Mouse (Mus musculus) ES-E14 (cell line): ENCODE data around the gene Foxs1. TPM values are rescaled to one million over a fixed set of nuclear protein-coding genes. Genes with fewer than 3 reads are reported as not detected.

Experiments
- DNase-seq: peaks from one replicate; pipeline ENCODE4 v3.0.0-alpha.2; 2013; ENCODE audit warnings: low read depth, low spot score
- H3K27ac ChIP-seq: 2 replicates; pipeline ENCODE4 v1.5.1; 2012; ENCODE audit warnings: low read depth, mild to moderate bottlenecking, low read length, moderate library complexity, mixed read lengths; ENCODE audit not compliant: poor library complexity, insufficient read depth, severe bottlenecking
- H3K36me3 ChIP-seq: 2 replicates; pipeline ENCODE4 v1.6.1; 2012; ENCODE audit warnings: mild to moderate bottlenecking, low read length, moderate library complexity, mixed read lengths; ENCODE audit not compliant: control insufficient read depth, poor library complexity, insufficient read depth, severe bottlenecking
- H3K4me1 ChIP-seq, 2 experiments: fragments of 150-350 bp in 1 of 2; sonication (generic) in 1 of 2; 2 replicates each; pipeline ENCODE4 v1.6.1; 2012; ENCODE audit warnings: low read length in 2 of 2, mild to moderate bottlenecking in 1 of 2, mixed read lengths in 1 of 2; ENCODE audit not compliant: control insufficient read depth in 2 of 2, insufficient read depth in 2 of 2, poor library complexity in 1 of 2
- H3K4me3 ChIP-seq, 2 experiments: fragments of 150-350 bp in 1 of 2; sonication (generic) in 1 of 2; 2 replicates each; pipeline ENCODE4 v1.5.1; 2012; ENCODE audit warnings: low read length in 2 of 2, low read depth in 1 of 2, mild to moderate bottlenecking in 1 of 2, mixed read lengths in 1 of 2; ENCODE audit not compliant: insufficient read depth in 1 of 2, poor library complexity in 1 of 2, severe bottlenecking in 1 of 2
- H3K9ac ChIP-seq: 2 replicates; pipeline ENCODE4 v1.6.1; 2012; ENCODE audit warnings: low read depth, mild to moderate bottlenecking, low read length, mixed read lengths; ENCODE audit not compliant: poor library complexity, insufficient read depth, severe bottlenecking
- H3K9me3 ChIP-seq: fragments of 150-350 bp; sonication (generic); 2 replicates; pipeline ENCODE4 v1.6.1; 2012; ENCODE audit warnings: low read depth, mild to moderate bottlenecking, low read length; ENCODE audit not compliant: control insufficient read depth, insufficient read depth
- CHD2 ChIP-seq: IDR thresholded peaks from 2 replicates; pipeline ENCODE4 v1.6.1; 2014; ENCODE audit warnings: mild to moderate bottlenecking, low read depth, low read length, inconsistent platforms
- HCFC1 ChIP-seq: IDR thresholded peaks from 2 replicates; pipeline ENCODE4 v1.6.1; 2012; ENCODE audit warnings: low read length, inconsistent platforms, borderline replicate concordance; ENCODE audit not compliant: insufficient read depth
- MAFK ChIP-seq: IDR thresholded peaks from 2 replicates; pipeline ENCODE4 v1.6.1; 2014; ENCODE audit warnings: mild to moderate bottlenecking, low read depth, low read length, inconsistent platforms; ENCODE audit not compliant: insufficient read depth
- ZC3H11A ChIP-seq: IDR thresholded peaks from 2 replicates; pipeline ENCODE4 v1.6.1; 2012; ENCODE audit warnings: low read depth, mild to moderate bottlenecking, inconsistent platforms, low read length, borderline replicate concordance
- ZNF384 ChIP-seq: IDR thresholded peaks from 2 replicates; pipeline ENCODE4 v1.6.1; 2012; ENCODE audit warnings: low read depth, low read length, inconsistent platforms
- in situ Hi-C, 2 experiments: fragments of 600-800 bp; cut with MboI; formaldehyde crosslinking; loops; one replicate each; pipeline ENCODE4 v1.15.1; 2025; ENCODE audit warnings: low sequenced_read_pairs in 2 of 2, inconsistent platforms in 1 of 2; ENCODE audit not compliant: unreplicated experiment in 2 of 2
- total RNA-seq: library from RNA; depleted of rRNA; stranded (reverse); fragments of 300-350 nt; gene quantifications from 2 replicates; pipeline ENCODE4 v1.2.3, GENCODE M21; 2012

Gene Foxs1
- total RNA-seq, 1 experiment: 0.36 TPM

GRCm38 (mm10) chr2:152924543-152924942 lies 8.5 kb downstream of the Foxs1 start:
- in situ Hi-C loops: loop anchor here in 1 of 2 experiments (25.0 kb wide), 1 partner anchor 213 kb away; no protein-coding TSS in a partner anchor

GRCm38 (mm10) chr2:152924128-152924527 lies 8.9 kb downstream of the Foxs1 start:
- peaks cover 0 to 4% of the 10 kb centered on the region in 2 experiments; a peak in 1 of 4 replicates for H3K4me1 ChIP-seq
- no peaks in the 10 kb centered on the region for H3K36me3 ChIP-seq
- H3K4me3 ChIP-seq: no peak overlapping the region
- no peaks in the 10 kb centered on the region for H3K9me3 ChIP-seq
- DNase-seq: no peak
- in situ Hi-C loops: loop anchor here in 1 of 2 experiments (25.0 kb wide), 1 partner anchor 213 kb away; no protein-coding TSS in a partner anchor
- TF ChIP-seq ZNF384 (no peak), ZC3H11A (no peak), MAFK (no peak), HCFC1 (no peak), CHD2 (no peak)
- H3K27ac ChIP-seq: no peak overlapping the region
- no peak overlapping the region for H3K9ac ChIP-seq

More at GRCm38 (mm10) chr2:152924543-152924942, 8.5 kb downstream of the Foxs1 start:
- TF ChIP-seq CHD2: no peak
- no peak for TF ChIP-seq ZC3H11A
- TF ChIP-seq HCFC1: no peak
- Histone ChIP-seq H3K4me3 (no peak overlapping the region), H3K36me3 (no peaks in the 10 kb centered on the region), H3K4me1 (peaks cover 0 to 4% of the 10 kb centered on the region in 2 experiments; a peak in 1 of 4 replicates), H3K27ac (no peak overlapping the region), H3K9ac (no peak overlapping the region), H3K9me3 (no peaks in the 10 kb centered on the region)
- no peak for DNase-seq

- Histone ChIP-seq H3K27ac (no peak overlapping the region), H3K36me3 (no peaks in the 10 kb centered on the region), H3K9ac (no peak overlapping the region), H3K4me1 (peaks cover 0 to 4% of the 10 kb centered on the region in 2 experiments; a peak in 1 of 4 replicates), H3K4me3 (no peak overlapping the region), H3K9me3 (no peaks in the 10 kb centered on the region)
- TF ChIP-seq MAFK: no peak
- no peak for TF ChIP-seq ZC3H11A
- no peak for TF ChIP-seq CHD2
- no peak for DNase-seq
- in situ Hi-C loops: loop anchor here in 1 of 2 experiments (25.0 kb wide), 1 partner anchor 214 kb away; no protein-coding TSS in a partner anchor
Measured at GRCm38 (mm10) chr2:152923621-152924020, 9.4 kb downstream of the Foxs1 start.

- TF ChIP-seq ZC3H11A (no peak), MAFK (no peak), CHD2 (no peak), ZNF384 (no peak), HCFC1 (no peak)
- no peaks in the 10 kb centered on the region for H3K36me3 ChIP-seq
- H3K9ac ChIP-seq: no peak overlapping the region
- no peaks in the 10 kb centered on the region for H3K9me3 ChIP-seq
- DNase-seq: no peak
- H3K4me3 ChIP-seq: no peak overlapping the region
- in situ Hi-C loops: loop anchor here in 1 of 2 experiments (25.0 kb wide), 1 partner anchor 215 kb away; no protein-coding TSS in a partner anchor
- no peak overlapping the region for H3K27ac ChIP-seq
- H3K4me1 ChIP-seq: peaks cover 0 to 4% of the 10 kb centered on the region in 2 experiments; a peak in 1 of 4 replicates
Measured at GRCm38 (mm10) chr2:152922376-152922775, 10.6 kb downstream of the Foxs1 start.

GRCm38 (mm10) chr2:152917671-152918070 lies 15.3 kb downstream of the Foxs1 start:
- no peak for DNase-seq
- H3K36me3 ChIP-seq: no peaks in the 10 kb centered on the region
- peaks cover 0 to 10% of the 10 kb centered on the region in 2 experiments; a peak in 2 of 4 replicates for H3K4me1 ChIP-seq
- H3K27ac ChIP-seq: no peak overlapping the region
- in situ Hi-C loops: loop anchor here (10.0 to 25.0 kb wide), 2 partner anchors 220 to 227 kb away; no protein-coding TSS in a partner anchor
- no peak for TF ChIP-seq ZC3H11A
- TF ChIP-seq CHD2: no peak
- no peak for TF ChIP-seq MAFK
- TF ChIP-seq ZNF384: no peak
- no peak for TF ChIP-seq HCFC1
- no peak overlapping the region for H3K9ac ChIP-seq
- no peak overlapping the region for H3K4me3 ChIP-seq
- no peaks in the 10 kb centered on the region for H3K9me3 ChIP-seq
